Mouse (Mus musculus) megakaryocyte-erythroid progenitor cell, adult 5-6 weeks (primary cell): Measurements from ENCODE around the gene Pltp. TPM values are rescaled to one million over a fixed set of nuclear protein-coding genes. Genes with fewer than 3 reads are reported as not detected.
A peak's percentile ranks its signal among the peaks of the same experiment; 100 is the strongest.
"Not testable (repeated sequence)": the region's sequence is repeated elsewhere in the genome, so short reads cannot be mapped to it uniquely, and the experiment has no call there.

ENCODE experiments used
- ATAC-seq: replicated peaks from 2 replicates; pipeline ENCODE4 v1.8.0; 2016; ENCODE audit warnings: mild to moderate bottlenecking, inconsistent platforms; ENCODE audit not compliant: severe bottlenecking, poor library complexity, low FRiP score, low TSS enrichment
- total RNA-seq, 2 experiments: library from RNA; stranded (forward) in 1 of 2; stranded (reverse) in 1 of 2; fragments of 200-1000, 215-1000 nt in 1 of 2; fragments of >200 nt in 1 of 2; fragmentation: Nextera tagmentation in 1 of 2; gene quantifications; 2 replicates each; pipeline ENCODE4 v1.2.3; 2014 to 2017

Gene Pltp
- total RNA-seq, 2 experiments from 2014 or later = not detected

DNA sequence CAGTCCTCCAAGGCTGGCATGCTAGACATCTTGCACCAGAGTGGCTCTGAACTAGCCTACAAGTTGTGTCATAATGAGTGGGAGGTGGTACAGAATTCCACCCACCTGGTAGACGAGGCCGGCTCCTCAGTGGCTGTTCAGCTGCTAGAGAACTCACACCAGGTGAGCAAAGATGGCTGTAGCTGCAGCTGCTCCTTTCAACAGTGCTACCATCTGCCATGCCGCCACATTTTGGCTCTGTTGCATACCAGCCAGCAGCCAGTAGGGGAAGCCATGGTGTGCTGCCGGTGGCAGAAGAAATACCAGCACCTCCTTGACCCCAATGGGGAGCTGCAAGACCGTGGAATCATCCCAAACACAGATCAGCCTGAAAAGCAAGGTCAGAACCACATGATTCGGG lies 36.5 kb downstream of the Pltp start:
- no peak for ATAC-seq

DNA sequence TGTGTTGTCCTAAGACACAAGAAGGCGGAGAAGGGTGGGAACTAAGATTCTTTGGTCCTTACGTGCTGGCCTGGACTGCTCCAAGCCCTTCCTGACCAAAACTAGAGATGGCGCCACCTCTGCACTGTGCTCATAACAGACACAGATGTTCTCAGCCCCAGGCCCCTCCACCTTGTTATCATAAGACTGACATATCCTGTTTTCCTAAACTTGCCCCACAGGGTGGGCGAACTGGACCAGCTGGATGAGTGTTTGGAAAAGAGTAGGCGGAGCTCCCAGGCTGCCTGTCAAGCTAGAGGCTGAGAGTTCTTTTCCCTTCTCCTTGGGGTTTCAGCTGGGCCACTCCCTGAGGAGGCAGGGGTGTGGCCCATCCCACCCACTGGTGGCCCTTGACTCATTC lies 39.8 kb downstream of the Pltp start:
- no peak for ATAC-seq

DNA sequence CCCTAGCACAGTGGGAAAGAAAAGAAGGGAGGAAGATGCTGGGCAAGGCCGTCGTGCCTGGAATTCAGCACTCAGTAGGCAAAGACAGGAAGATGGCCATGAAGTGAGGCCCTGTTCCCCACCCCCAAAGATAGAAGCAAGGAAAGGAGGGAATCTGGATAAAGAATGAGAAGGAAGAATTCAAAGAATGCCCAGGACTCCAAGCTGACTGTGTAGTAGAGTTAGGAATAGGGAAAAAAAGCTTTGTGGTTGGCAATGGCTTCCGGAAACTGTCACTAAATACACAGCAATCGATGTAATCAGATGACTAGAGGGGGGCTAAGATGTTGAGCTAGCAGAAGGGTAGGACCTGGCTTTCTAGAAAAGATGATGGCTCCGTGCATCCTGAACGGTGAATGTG lies 40.3 kb downstream of the Pltp start:
- ATAC-seq = no peak

DNA sequence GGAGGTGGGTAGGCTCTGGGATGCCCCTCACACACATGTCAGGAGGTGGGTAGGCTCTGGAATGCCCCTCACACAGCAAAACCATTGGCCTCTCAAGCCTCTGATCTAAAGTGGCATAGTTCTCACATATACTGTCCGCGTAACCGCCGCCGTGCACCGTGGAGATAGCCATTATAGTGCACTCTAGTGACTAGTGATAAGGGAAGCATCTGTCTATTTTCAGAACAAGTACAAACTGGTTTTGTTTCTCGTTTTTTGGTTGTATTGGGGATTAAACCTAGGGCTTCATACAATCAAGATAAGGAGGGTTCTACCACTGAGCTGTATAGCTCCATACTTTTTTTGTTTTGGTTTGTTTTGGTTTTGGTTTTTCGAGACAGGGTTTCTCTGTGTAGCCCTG lies 41.7 kb downstream of the Pltp start:
- ATAC-seq = peak; percentile 89

DNA sequence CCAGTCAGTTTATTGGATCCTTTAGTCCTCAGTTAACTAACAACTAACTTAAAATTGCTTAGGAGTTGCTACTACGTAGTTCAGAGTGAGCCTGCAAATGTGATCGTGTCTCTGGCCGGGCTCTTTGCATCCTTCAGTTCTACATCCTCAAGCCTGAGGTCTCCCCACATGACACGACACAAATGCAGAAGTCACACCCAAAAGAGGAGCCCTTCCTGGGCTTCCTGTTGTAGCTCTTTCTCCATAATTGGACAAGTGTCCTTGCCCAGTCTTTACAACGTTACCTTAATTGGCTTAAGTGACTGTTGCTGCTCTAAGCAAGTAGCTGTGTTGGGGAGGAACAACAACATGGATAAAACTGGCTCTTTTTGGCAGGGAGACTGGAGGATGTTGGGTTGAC lies 42.2 kb downstream of the Pltp start:
- ATAC-seq = peak; percentile 18; the same call in 1 of the 2 replicates

DNA sequence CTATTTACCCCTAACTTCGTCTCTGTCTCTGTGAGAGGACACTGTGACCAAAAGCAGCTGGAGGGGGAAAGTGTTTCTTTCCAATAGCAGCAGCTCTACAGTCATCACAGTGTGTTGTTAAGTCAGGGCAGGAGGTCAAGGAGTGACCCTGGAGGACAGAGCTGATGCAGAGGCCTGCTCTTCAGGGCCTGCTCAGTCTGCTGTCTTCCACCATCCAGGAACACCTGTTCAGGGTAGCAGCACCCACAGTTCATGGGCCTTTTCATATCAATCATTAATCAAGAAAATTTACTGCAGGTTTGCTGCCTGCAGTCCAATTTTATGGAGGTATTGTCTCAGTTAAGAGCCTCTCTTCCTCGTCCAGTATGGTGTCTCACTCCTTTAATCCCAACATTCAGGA lies 44.0 kb downstream of the Pltp start:
- ATAC-seq = no peak

DNA sequence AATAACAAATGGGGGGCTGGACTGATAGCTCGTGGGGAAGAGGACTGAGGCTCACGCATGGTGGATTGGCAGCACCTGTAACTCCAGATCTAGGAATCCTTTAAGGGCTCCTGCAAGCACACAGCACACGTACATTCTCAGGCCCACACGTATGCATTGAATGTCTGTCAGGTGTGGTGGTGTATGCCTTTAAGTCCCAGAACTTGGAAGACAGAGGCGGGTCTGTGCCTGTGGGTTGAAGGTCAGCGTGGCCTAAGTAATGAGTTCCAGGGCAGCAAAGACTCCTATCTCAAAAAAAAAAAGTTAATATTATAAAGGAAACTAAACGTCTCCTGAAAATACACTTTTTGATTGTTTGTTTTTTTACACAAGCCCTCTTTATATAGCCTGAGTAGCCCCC lies 50.9 kb downstream of the Pltp start:
- no peak for ATAC-seq

DNA sequence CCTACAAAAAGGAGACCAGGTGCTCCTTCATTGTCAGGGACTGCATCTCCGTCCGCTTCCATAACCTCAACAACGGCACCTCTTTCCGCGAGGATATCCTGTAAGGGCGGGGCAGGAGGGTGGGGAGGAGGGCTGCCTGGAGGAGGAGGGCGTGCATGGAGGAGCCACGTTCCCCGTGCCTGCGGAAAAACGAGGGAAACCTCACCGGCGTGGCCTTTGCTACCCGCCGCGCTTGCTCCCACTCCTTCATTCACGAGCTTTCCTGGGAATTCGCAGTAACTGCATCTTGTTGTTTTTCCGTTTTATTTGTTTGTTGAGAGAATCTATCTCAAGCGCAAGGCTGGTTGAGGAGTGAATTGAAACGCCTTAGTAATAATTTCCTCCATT lies 52.2 kb downstream of the Pltp start:
- ATAC-seq = peak; percentile 59

DNA sequence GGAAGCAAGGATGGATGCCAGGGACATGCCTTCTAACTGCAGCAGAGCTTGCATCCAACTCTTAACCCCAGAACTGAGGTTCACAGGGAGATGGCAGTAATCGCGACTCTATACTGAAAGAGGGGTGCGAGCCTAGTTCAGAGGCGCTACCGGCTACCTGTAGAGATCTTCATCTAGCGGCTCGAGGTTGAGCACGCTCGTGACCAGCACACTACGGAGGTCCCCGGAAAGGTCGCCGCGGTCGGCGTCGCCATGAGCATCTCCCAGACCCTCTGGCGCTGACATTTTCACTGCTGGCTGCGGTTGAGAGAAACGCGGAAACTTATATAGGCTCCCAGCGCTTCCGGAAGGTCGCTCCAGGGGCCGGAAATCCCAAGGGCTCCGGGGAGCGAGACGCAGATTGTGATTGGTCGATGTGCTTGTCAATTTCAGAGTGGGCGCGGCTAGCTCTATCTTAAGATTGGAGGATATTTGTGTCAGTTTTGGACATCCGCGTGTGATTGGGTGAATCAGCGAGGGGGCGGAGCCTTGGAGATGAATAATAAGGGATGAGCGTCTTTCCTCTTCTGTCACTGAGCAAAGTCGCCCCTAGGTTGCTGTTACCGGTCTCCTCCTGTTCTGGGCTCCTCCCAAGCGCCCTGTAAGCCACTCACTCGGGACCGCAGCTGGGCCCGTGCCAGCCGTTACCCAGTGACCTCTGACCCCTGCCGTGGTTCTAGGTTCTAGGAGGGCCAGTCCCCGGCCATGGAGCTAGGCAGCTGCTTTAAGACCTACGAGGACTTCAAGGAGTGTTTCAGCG lies 52.8 kb downstream of the Pltp start, which contains the start of the genes Acot8 and Zswim3:
TSS of gene Acot8 (minus strand) at position 350 of the 799 bp plus-strand sequence.
TSS of gene Zswim3 (plus strand) at position 566 of the 799 bp plus-strand sequence.
- ATAC-seq = peak; percentile 95

DNA sequence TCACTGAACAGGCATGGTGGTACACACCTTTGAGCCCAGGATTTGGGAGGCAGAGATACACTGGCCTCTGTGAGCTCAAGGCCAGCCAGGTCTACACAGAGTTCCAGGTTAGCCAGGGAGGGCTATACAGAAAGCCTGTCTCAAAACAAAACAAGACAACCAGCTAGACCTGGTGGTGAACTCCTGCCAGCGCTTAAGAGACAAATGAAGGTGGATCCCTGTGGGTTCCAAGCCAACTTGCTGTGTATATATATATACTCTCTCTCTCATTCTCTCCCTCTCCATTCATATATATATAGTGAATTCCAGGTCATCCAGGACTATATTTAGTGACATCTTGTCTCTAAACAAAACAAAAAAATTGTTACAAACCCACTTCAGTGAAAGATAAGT lies 53.6 kb downstream of the Pltp start:
- 0 out of 2 replicates have a peak, but pooled peaks have one; percentile 10 for ATAC-seq

DNA sequence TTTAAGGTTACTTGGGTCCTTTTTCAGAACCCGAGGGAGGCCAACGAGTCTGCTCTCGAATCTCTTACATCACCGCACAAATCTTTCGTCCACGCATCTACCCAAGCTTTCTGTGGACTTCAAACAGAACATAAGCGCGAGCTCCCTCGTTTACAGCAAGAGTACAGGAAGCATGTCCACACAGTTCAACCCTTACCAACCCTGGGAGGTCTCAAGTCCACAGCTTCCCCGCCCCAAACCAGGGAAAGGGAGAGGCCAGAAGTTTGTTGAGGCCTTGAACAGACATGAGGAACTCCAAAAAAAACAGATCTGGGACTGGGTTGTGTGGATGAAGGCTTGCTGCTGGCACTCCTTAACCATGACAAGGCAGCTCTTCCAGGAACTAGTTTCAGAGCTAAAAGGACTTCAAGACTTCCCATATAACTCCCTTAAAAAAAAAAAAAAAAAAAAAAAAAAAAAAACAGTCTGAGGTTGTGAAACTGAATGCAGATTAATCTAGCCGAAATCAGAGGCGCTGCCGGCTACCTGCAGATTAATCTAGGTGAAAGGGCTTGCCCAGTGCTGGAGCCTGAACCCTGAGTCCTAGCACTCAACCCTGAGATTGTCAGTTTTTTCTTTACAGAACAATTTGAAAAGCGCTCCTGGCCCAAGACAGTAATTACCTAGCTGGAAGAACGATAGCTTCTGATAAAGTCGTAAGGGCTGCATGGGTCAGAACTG lies 54.1 kb downstream of the Pltp start:
- ATAC-seq = no peak

DNA sequence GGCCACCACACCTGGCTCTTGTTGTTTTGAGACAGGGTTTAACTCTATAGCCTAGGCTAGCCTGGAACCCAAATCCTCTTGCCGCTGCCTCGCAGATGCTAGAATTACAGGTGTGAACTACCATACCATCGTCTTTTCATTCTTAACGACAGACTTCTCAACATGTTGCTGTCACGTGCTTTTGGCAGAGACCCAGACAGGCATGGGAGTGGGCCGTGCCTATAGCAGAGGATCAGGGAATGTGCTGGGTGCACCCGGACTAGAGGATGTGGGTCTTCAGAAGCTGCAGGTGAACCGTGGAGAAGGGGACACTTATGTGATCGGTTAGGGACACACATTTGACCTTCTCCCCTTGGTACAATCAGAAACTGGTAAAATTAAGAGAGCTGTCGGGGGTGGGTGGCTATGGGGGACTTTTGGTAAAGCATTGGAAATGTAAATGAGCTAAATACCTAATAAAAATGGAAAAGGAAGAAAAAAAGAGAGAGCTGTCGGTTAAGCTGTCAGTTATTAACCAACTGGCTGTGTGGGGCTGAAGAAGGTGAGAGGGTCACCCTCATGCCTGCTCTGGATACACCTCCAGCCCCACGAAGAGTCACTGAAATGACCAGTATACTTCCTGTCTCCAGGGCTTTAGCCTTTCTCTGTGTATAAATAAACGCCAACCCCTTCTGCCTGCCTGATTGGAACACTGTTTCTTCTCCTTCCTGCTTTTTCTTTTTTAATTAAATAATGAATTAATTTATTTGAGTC lies 57.1 kb downstream of the Pltp start:
- ATAC-seq = no peak

DNA sequence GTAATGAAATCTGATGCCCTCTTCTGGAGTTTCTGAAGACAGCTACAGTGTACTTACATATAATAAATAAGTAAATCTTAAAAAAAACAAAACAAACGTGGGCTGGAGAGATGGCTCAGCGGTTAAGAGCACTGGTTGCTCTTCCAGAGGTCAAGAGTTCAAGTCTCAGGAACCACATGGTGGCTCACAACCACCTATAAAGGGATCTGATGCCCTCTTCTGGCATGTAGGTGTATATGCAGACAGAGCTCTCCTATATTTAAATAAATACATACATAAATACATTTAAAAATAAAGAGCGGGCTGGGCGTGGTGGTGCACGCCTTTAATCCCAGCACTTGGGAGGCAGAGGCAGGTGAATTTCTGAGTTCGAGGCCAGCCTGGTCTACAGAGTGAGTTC lies 59.0 kb downstream of the Pltp start:
- not testable (repeated sequence) for ATAC-seq

DNA sequence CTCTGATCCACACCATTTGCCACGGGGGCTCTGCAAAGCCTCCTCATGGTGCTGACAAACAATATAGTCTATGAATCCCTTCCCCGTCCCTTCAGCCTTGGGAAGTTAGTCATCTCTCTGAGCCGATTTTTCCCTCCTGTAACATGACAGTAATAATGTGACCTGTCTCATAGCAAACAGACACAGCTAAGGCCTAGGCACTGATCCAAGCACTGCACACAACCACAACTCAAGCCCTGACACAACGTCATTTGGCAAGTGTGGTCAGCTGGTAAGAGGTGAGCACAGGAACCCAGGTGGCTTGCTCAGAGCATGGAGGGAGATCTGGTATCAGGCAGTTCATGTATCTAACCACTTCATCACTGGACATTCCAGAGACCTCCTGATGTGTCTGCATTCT lies 61.6 kb downstream of the Pltp start:
- no peak for ATAC-seq

DNA sequence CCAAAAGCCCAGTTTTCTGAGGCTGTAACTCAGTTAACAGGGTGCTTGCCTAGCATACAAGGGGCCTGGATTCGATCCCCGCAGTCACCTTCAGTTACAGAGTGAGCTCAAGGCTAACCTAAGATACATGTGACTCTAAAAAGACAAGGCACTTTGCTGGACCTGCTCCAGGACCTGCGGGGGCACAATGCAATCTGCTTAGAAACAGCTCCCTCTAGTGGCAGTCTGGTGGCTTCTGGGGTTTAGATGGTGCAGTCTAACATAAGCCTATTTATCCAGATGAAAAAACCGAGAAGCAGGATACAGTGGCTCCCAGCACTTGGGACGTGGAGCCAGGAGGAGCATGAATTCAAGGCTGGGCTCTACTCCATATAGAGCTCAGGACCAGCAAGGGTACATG lies 63.2 kb downstream of the Pltp start:
- ATAC-seq = peak; percentile 68

DNA sequence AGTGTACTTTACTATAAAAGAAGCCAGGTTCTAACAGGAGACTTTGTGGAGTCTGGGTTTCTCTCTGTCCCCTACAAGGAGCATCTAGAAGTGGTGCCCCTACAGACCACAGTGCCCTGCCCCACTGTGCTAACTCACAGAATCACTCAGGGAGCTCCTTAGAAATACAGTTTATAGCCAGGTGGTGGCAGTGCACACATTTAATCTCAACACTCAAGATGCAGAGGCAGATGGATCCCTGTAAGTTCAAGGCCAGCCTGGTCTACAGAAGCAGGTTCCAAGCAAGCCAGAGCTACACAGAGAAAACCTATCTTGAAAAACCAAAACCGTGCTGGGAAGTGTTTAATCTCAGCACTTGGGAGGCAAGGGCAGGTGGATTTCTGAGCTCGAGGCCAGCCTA lies 63.7 kb downstream of the Pltp start:
- ATAC-seq = peak; percentile 49

DNA sequence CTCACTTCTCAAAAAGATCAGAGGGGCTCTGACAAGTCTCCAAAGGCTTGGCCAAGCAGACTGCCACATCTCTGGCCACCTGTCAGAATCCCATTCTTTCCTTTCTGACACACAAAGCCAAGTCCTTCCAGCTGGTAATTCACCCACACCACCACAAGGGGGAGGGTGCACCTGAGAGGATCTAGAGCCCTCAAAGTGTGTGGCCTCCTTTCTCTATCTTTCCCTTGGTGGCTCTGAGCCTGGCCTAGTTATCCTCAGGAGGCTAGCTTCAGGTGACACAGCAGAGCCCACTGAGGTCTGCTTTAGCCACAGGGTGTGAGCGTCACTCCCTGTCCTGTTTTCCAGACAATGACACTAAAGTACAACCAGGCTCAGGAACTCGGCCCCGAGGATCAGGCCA lies 64.3 kb downstream of the Pltp start:
- peak; percentile 58 for ATAC-seq

DNA sequence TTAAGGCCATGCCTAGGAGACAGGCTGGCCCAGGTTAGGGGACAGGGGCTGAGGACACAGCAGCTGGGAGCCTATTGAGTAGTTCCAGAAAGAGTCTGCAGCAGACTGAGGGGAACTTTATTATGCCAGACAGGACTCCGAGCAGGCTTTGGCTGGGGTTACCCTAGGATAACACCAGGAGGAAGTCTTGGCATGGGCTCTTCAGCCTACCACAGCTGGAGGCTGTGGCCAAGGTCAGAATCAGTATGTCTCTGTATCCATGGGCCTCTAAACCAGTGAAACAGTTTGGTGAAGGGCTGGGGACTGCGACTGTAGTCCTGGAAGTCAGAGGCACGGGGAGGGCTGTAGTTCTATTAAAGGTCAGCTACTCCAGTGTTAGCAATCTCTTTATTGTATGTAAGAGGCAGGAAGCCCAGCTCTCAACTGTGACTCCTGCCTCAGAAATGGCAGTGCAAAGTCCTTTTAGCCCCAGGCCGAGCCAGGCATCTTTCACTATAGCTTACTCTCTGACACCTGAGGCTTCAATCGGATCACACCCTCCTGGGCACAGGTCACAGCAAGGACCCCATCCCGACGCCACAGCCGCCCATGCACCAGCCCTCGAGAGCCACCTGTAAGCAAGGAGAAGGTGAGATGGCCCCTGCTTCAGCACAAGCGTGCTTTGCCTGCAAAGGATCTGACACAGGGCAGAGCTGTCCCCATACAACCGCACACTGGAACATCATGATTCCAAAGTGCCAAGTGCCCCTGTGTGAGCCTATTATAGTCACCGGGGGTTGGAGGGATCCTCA lies 64.9 kb downstream of the Pltp start:
- no peak for ATAC-seq

DNA sequence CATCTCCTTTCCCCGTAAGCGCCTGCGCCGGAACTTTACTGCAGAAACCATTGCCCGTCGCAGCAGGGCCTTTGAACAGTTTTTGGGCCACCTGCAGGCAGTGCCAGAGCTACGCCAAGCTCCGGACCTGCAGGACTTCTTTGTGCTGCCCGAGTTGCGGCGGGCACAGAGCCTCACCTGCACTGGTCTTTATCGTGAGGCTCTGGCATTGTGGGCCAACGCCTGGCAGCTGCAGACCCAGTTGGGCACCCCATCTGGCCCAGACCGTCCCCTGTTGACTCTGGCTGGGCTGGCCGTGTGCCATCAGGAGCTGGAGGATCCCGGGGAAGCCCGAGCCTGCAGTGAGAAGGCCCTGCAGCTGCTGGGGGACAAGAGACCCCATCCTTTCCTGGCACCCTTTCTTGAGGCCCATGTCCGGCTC lies 65.7 kb downstream of the Pltp start:
- ATAC-seq = no peak
